Mouse (Mus musculus): ENCODE data around the gene Slc39a2.

- TF ChIP-seq CTCF (IDR thresholded peaks at IDR 0.05; ENCODE audit: low read depth), result no peak
- TF ChIP-seq EP300 (IDR thresholded peaks at IDR 0.05; ENCODE audit: low read depth), result no peak
Observed at GRCm38 (mm10) chr14:51923492-51923891, 30.8 kb downstream of the Slc39a2 start.
